Mouse (Mus musculus): ENCODE measurements around the gene Slc7a15. TPM values are rescaled to one million over a fixed set of nuclear protein-coding genes. Genes with fewer than 3 reads are reported as not detected.

Gene Slc7a15
- polyA plus RNA-seq, 1 experiment: 0.06 TPM

- no peak for TF ChIP-seq MYOD1 (IDR thresholded peaks at IDR 0.05; ENCODE audit: control insufficient read depth in 1 of 3, insufficient read length in 2 of 3, low read depth in 2 of 3)
- TF ChIP-seq USF1 (IDR thresholded peaks at IDR 0.05; ENCODE audit: low read depth): no peak
- no peak for TF ChIP-seq REST (IDR thresholded peaks at IDR 0.05; ENCODE audit: insufficient read depth, insufficient read length)
- no peak for TF ChIP-seq MAX (IDR thresholded peaks at IDR 0.05; ENCODE audit: low read depth)
- no peak for TF ChIP-seq CEBPB (IDR thresholded peaks at IDR 0.05; ENCODE audit: insufficient read depth, poor library complexity, severe bottlenecking)
- TF ChIP-seq TCF3 (IDR thresholded peaks at IDR 0.05; ENCODE audit: insufficient read length, low read depth): no peak
- TF ChIP-seq TCF12 (IDR thresholded peaks at IDR 0.05; ENCODE audit: insufficient read depth, poor library complexity, severe bottlenecking): no peak
- no peak for TF ChIP-seq E2F4 (IDR thresholded peaks at IDR 0.05; ENCODE audit: insufficient read depth)
- no peak for TF ChIP-seq SRF (IDR thresholded peaks at IDR 0.05; ENCODE audit: control insufficient read depth, insufficient read length, low read depth)
- no peak for TF ChIP-seq MYOG (IDR thresholded peaks at IDR 0.05; ENCODE audit: control insufficient read depth in 1 of 3, insufficient read depth in 1 of 3, insufficient read length in 2 of 3, low read depth in 2 of 3)
- TF ChIP-seq POLR2AphosphoS2 (IDR thresholded peaks at IDR 0.05; ENCODE audit: insufficient read length, low read depth): no peak
- no peak for TF ChIP-seq POLR2A (IDR thresholded peaks at IDR 0.05; ENCODE audit: insufficient read length, low read depth)
- Histone ChIP-seq H3K27me3 (ENCODE audit: control insufficient read depth, insufficient read depth, insufficient read length) (no peaks in the 10 kb centered on the region), H3K79me2 (ENCODE audit: control insufficient read depth, insufficient read depth) (no peaks in the 10 kb centered on the region), H3K4me3 (no peak overlapping the region), H3K4me2 (ENCODE audit: low read depth) (no peak overlapping the region), H3ac (ENCODE audit: control insufficient read depth, insufficient read length) (no peak overlapping the region), H3K36me3 (ENCODE audit: control insufficient read depth, insufficient read depth) (no peaks in the 10 kb centered on the region)
These were observed 64.0 kb downstream of the Slc7a15 start for GRCm38 (mm10) chr12:8534915-8535314.

- Histone ChIP-seq H3ac (ENCODE audit: control insufficient read depth, insufficient read length) (no peak overlapping the region), H3K36me3 (ENCODE audit: control insufficient read depth, insufficient read depth) (peaks cover 4% of the 10 kb centered on the region), H3K4me3 (no peak overlapping the region), H3K4me2 (ENCODE audit: low read depth) (no peak overlapping the region), H3K27me3 (ENCODE audit: control insufficient read depth, insufficient read depth, insufficient read length) (no peaks in the 10 kb centered on the region), H3K79me2 (ENCODE audit: control insufficient read depth, insufficient read depth) (no peaks in the 10 kb centered on the region)
- TF ChIP-seq MYOD1 (IDR thresholded peaks at IDR 0.05; ENCODE audit: control insufficient read depth in 1 of 3, insufficient read length in 2 of 3, low read depth in 2 of 3) (peak in 1 of 3 experiments; percentile 18), MYOG (IDR thresholded peaks at IDR 0.05; ENCODE audit: control insufficient read depth in 1 of 3, insufficient read depth in 1 of 3, insufficient read length in 2 of 3, low read depth in 2 of 3) (no peak)
These were observed 71.1 kb downstream of the Slc7a15 start for GRCm38 (mm10) chr12:8527770-8528169.

GRCm38 (mm10) chr12:8527175-8527574 is 71.7 kb downstream of the Slc7a15 start:
- no peaks in the 10 kb centered on the region for H3K79me2 ChIP-seq (ENCODE audit: control insufficient read depth, insufficient read depth)
- no peak overlapping the region for H3K4me2 ChIP-seq (ENCODE audit: low read depth)
- peaks cover 4% of the 10 kb centered on the region for H3K36me3 ChIP-seq (ENCODE audit: control insufficient read depth, insufficient read depth)
- H3K4me3 ChIP-seq: no peak overlapping the region
- TF ChIP-seq MYOG (IDR thresholded peaks at IDR 0.05; ENCODE audit: control insufficient read depth in 1 of 3, insufficient read depth in 1 of 3, insufficient read length in 2 of 3, low read depth in 2 of 3): peak in 1 of 3 experiments; percentile 10
- TF ChIP-seq MYOD1 (IDR thresholded peaks at IDR 0.05; ENCODE audit: control insufficient read depth in 1 of 3, insufficient read length in 2 of 3, low read depth in 2 of 3): peak in 2 of 3 experiments; percentile 64 to 65
- TF ChIP-seq TCF12 (IDR thresholded peaks at IDR 0.05; ENCODE audit: insufficient read depth, poor library complexity, severe bottlenecking): no peak
- no peak for TF ChIP-seq POLR2AphosphoS2 (IDR thresholded peaks at IDR 0.05; ENCODE audit: insufficient read length, low read depth)
- no peak for TF ChIP-seq POLR2A (IDR thresholded peaks at IDR 0.05; ENCODE audit: insufficient read length, low read depth)
- no peak for TF ChIP-seq E2F4 (IDR thresholded peaks at IDR 0.05; ENCODE audit: insufficient read depth)
- TF ChIP-seq TCF3 (IDR thresholded peaks at IDR 0.05; ENCODE audit: insufficient read length, low read depth): no peak
- TF ChIP-seq SRF (IDR thresholded peaks at IDR 0.05; ENCODE audit: control insufficient read depth, insufficient read length, low read depth): no peak
- no peak for TF ChIP-seq MAX (IDR thresholded peaks at IDR 0.05; ENCODE audit: low read depth)
- no peak for TF ChIP-seq REST (IDR thresholded peaks at IDR 0.05; ENCODE audit: insufficient read depth, insufficient read length)
- no peak for TF ChIP-seq USF1 (IDR thresholded peaks at IDR 0.05; ENCODE audit: low read depth)
- TF ChIP-seq CEBPB (IDR thresholded peaks at IDR 0.05; ENCODE audit: insufficient read depth, poor library complexity, severe bottlenecking): no peak
- H3ac ChIP-seq (ENCODE audit: control insufficient read depth, insufficient read length): no peak overlapping the region
- H3K27me3 ChIP-seq (ENCODE audit: control insufficient read depth, insufficient read depth, insufficient read length): no peaks in the 10 kb centered on the region

GRCm38 (mm10) chr12:8524062-8524461 is 74.8 kb downstream of the Slc7a15 start:
- Histone ChIP-seq H3ac (ENCODE audit: control insufficient read depth, insufficient read length) (no peak overlapping the region), H3K4me2 (ENCODE audit: low read depth) (no peak overlapping the region), H3K4me3 (no peak overlapping the region), H3K27me3 (ENCODE audit: control insufficient read depth, insufficient read depth, insufficient read length) (no peaks in the 10 kb centered on the region), H3K79me2 (ENCODE audit: control insufficient read depth, insufficient read depth) (no peaks in the 10 kb centered on the region), H3K36me3 (ENCODE audit: control insufficient read depth, insufficient read depth) (peaks cover 4% of the 10 kb centered on the region)
- TF ChIP-seq SRF (IDR thresholded peaks at IDR 0.05; ENCODE audit: control insufficient read depth, insufficient read length, low read depth): no peak
- TF ChIP-seq MYOD1 (IDR thresholded peaks at IDR 0.05; ENCODE audit: control insufficient read depth in 1 of 3, insufficient read length in 2 of 3, low read depth in 2 of 3): no peak
- no peak for TF ChIP-seq E2F4 (IDR thresholded peaks at IDR 0.05; ENCODE audit: insufficient read depth)
- TF ChIP-seq POLR2AphosphoS2 (IDR thresholded peaks at IDR 0.05; ENCODE audit: insufficient read length, low read depth): no peak
- no peak for TF ChIP-seq REST (IDR thresholded peaks at IDR 0.05; ENCODE audit: insufficient read depth, insufficient read length)
- no peak for TF ChIP-seq MAX (IDR thresholded peaks at IDR 0.05; ENCODE audit: low read depth)
- no peak for TF ChIP-seq MYOG (IDR thresholded peaks at IDR 0.05; ENCODE audit: control insufficient read depth in 1 of 3, insufficient read depth in 1 of 3, insufficient read length in 2 of 3, low read depth in 2 of 3)
- no peak for TF ChIP-seq CEBPB (IDR thresholded peaks at IDR 0.05; ENCODE audit: insufficient read depth, poor library complexity, severe bottlenecking)
- TF ChIP-seq TCF12 (IDR thresholded peaks at IDR 0.05; ENCODE audit: insufficient read depth, poor library complexity, severe bottlenecking): no peak

- H3K36me3 ChIP-seq (ENCODE audit: control insufficient read depth, insufficient read depth): peaks cover 4% of the 10 kb centered on the region
- H3ac ChIP-seq (ENCODE audit: control insufficient read depth, insufficient read length): no peak overlapping the region
- H3K4me2 ChIP-seq (ENCODE audit: low read depth): no peak overlapping the region
- no peaks in the 10 kb centered on the region for H3K27me3 ChIP-seq (ENCODE audit: control insufficient read depth, insufficient read depth, insufficient read length)
- no peak overlapping the region for H3K4me3 ChIP-seq
- TF ChIP-seq POLR2AphosphoS2 (IDR thresholded peaks at IDR 0.05; ENCODE audit: insufficient read length, low read depth): no peak
- H3K79me2 ChIP-seq (ENCODE audit: control insufficient read depth, insufficient read depth): no peaks in the 10 kb centered on the region
These were observed 76.2 kb downstream of the Slc7a15 start for GRCm38 (mm10) chr12:8522711-8523110.

Measured in myocyte (in vitro differentiated cells).